Mouse (Mus musculus): ENCODE results near the gene Prkar1b.

DNA sequence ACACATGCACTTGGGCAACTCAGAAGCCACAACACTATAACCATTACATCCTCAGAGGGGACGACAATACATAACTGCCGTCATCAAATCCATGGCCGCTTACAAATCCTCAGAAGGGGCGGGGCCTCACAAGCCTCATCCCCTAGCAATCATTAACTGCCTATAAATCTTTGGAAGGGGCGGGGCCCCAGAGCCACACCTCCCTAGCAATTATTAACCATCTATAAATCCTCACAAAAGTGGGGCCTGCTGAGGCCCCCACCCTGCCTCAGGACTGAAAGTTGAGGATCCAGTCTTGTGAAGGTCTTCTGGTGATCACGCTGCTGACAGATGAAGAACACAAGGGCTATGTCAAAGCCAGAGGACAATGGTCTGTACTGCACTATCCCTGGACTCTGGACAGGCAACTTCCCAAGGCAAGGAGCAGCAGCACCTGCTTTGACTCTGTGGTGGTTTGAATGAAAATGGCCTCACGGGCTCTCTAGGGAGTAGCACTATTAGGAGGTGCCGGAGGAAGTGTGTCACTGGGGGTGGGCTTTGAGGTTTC lies 10.8 kb downstream of the Prkar1b start:
- TF ChIP-seq GATA1 (IDR thresholded peaks at IDR 0.05; ENCODE audit: low read length) (no peak), TAL1 (IDR thresholded peaks at IDR 0.05; ENCODE audit: low read length) (no peak)
